Mouse (Mus musculus) kidney, adult 9 months (tissue): ENCODE data around the gene Nle1.

Experiments
- DNase-seq: peaks from one replicate; pipeline ENCODE4 v3.0.0; 2022

Gene Nle1

DNA sequence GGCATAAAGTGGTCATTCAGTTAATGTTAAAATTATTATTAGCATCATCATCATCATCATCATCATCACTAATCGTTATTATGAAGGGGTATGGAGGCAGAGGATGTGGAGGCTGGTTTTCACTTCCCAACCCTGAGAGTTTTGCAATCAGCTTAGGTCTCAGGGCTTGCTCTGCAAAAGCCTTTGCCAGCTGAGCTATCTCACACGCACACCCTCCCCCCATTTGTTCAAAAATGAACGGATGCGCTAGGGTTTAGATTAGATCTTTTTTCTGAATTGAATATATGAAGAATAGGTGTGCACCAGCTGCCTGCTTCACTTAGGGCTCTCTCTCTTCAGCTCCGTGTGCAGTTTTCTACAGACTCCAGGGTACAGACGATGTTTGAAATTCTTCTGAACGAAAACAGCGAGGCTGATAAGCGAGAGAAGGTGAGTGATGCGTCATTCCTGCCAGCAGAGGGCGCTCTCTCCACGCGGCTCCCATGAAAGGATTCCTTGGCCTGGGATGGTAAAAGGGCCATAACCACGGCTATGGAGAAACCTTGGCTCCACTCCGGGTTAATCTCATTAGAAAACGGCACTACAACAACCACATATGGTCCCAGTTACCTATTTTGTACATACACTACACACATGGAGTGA lies 6.6 kb upstream of the Nle1 start:
- peak; percentile 69 for DNase-seq

DNA sequence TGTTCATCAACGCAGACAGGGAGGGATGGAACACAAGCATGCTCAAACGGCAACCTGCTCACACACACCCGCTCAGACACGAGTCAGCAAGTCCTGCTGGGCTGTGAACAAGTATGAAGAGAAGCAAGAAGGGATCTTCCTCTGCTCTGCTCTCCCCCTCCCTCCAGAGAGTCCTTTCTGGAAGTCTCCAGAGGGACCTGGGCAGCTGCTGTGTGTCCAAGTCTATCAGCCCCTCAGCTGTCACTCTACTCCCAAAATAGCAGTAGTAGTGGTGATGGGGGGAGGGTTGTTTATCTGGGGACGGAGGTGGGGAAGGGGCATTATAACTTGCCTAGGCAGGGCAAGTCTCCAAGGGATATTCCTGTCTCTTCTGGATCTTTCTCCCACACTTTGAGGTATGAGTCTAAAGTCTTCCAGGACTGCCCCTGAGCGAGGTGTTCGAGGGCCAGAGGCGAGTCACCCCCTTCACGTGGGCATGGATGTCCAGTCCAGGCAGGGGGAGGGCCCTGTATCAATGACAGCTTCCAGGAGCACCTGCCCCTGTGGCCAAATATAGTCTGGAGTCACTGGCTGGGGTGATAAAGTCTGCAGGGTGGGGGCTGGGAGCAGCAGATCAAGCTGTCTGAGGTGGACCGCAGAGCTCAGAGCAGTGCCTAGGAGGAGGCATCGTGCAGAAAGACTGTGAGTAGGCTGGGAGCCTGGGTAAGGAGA lies 2.6 kb upstream of the Nle1 start:
- no peak for DNase-seq

DNA sequence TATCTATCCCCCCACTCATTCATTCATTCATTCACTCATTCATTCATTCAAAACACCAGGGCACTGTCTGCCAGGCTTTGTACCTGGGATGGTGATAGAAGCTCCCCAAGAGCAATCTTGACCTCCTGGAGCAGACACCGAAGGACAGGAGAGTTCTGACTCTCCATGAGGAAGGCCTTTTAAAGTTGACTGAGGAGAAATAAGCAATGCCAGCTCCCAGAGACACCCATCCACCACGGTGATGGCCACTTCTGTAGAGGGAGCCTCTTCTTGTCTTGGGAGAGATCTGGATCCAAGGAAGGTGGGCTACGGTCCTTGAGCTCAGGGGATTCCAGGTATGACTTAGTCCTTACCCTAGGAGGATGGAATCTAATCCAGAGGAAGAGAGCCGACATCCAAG lies 2.0 kb upstream of the Nle1 start, which contains the start of gene Unc45b:
Unc45b (plus strand) TSS at position 301 of the 400 bp plus-strand sequence.
- DNase-seq, result no peak

DNA sequence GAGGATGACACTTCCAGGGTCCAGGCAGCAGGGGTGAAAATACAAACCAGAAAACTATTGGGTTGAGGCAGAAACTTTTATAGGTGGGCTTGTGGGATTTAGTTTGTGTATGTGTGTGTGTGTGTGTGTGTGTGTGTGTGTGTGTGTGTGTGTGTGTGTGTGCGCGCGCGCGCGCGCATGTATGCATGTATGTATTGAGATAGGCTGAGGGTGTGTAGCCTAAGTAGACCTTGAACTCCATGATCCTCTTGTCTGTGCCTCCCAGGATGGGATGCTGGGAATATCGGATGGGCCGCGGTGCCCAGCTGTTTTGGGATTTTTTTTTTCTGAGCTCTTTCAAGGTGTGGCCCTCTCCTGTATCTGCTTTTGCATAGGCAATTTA lies 388 bp upstream of the Nle1 start:
- no peak for DNase-seq

DNA sequence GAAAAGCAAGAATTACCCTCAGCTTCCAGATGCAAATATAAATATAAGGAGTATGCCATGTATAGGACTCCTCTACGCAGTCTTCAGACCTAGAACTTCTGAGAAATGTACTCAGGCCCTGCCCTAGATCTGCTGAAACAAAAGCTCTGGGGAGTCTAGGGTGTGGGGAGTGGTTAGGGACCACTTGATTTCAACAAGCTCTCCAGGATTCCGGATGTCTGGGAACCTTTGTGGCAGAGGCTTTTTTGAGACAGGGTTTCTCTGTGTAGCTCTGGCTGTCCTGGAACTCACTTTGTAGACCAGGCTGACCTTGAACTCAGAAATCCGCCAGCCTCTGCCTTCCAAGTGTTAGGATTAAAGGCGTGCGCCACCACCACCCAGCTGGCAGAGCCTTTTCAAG lies 2.4 kb downstream of the Nle1 start:
- DNase-seq, result no peak

DNA sequence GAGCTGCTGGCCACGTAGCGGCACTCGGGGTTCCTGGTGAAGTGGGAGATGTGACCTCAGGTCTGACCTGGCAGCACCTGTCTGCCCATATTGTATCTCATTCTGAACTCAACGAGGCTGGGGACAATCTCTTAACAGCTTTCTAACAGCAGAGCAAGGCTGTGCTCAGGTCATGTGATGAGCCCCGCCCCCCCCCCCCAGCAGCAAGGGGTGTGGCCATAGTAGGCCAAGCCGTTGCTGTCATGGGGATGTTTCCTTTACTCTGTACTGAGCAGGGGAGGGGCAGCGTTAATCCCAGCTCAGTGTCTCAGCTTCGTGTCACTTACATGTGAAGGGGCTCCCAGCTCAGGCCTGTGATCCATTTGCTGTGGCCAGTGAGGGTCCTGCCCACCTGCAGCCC lies 3.3 kb downstream of the Nle1 start:
- no peak for DNase-seq

DNA sequence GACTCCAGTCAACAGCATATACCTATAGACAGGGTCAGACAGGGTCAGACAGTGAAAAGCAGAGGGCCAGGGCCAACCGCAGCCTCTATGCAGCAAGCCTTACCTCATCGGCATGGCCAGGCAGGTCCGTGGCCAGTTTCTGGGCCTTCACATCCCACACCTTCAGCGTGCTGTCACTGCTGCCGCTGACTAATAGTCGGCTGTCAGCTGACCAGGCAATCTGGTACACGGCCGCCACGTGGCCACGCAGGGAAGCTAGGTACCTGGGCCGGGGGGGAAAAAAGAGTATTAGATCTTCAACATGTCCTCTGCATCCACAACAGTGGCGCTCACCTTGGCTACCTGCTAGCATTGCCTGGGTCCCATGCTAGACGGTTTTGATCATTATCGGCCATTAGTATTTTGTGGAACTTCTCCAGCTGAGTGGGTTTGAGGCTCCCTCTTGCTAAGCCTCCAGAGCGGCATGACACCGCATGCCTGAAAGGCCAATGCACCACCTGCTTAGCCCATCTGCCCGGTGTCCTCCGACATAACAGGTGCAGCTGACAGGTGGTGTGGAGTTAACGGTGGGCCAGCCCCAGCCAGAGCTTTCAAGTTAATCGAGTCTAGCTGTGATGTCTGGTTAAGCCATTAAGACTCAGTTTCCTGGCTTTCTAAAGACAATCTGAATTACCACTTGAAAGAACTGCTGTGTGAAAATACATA lies 6.5 kb downstream of the Nle1 start:
- no peak for DNase-seq

DNA sequence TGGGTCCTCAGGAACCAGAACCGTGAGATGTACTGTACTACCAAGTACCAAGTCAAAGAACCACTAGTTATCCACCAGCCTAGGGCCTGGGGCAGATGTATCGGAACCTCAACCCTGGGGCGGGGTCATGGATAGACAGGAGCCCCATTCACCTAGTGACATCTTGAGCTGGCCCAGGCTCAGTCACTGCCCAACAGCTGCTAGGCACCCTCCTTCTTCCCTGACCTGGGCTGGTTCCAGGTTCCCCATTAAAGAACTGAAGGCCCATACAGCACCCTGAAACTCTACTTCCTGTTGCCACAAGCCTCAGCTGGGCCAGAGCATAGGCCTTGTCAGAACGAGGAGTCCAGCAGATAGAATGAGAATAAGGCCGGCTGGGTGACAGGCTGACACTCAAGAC lies 8.5 kb downstream of the Nle1 start:
- DNase-seq, result no peak

DNA sequence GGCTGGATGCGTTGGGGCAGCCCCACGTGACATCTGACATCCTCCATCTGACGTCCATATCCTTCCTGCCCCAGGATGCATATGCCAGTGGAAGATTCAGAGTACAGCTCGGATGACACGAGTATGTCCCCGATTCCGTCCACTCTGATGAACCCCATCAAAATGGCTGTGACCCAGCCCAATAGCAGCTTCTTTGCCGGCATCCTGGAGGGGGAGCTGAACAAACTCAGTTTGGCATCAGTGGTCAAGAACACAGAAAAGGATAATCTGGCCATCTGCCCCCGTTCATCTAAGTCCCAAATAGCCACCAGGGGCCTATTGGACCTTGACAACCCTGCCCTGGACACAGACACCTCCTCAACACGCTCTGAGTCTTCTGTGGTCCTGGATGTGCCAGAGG lies 10.7 kb downstream of the Nle1 start:
- DNase-seq, result no peak

DNA sequence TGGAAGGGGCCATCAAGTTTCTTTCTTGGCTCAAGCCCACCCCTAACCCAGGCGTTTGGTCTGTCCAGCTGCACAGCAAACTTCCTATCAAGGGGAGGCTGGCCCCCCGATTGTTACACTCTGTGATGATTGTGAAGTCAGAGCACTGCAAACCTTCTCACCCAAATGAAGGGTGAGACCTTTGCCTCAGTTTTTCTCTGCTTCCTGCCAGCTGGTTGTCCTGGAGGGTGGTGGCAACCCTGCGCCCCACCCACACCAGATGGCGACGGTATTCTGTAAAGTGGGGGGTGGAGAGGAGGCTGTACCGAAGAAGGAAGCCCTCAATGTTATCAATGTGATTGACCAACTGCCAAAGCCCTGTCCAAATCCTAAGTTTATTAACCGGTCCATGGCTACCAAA lies 16.3 kb downstream of the Nle1 start, which contains the start of gene Fndc8:
Fndc8 (plus strand) TSS at position 189 of the 400 bp plus-strand sequence.
- no peak for DNase-seq

DNA sequence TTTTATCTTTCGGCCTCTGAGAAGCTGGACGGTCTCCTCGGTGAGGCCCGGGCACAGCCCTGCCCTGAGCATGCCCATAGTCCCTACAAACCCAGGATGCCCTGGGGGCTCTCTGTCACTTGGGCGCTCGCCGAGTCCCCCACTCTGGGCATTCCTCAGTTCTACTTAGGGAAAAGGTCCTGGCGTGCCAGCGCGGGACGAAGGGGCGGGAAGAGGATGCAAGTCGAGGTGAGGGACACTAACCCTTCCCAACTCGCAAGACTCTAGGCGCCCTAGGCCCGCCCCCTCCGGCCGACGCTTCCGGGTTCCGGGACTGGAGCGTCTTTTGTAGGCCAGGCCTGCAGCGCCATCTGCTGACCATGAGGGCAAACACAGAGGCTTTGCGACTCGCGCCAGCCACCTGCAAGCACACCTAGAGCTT lies 17.9 kb downstream of the Nle1 start, which contains the start of gene Rad51d:
Rad51d (minus strand) TSS at position 273 of the 421 bp plus-strand sequence.
- peak; percentile 96 for DNase-seq

DNA sequence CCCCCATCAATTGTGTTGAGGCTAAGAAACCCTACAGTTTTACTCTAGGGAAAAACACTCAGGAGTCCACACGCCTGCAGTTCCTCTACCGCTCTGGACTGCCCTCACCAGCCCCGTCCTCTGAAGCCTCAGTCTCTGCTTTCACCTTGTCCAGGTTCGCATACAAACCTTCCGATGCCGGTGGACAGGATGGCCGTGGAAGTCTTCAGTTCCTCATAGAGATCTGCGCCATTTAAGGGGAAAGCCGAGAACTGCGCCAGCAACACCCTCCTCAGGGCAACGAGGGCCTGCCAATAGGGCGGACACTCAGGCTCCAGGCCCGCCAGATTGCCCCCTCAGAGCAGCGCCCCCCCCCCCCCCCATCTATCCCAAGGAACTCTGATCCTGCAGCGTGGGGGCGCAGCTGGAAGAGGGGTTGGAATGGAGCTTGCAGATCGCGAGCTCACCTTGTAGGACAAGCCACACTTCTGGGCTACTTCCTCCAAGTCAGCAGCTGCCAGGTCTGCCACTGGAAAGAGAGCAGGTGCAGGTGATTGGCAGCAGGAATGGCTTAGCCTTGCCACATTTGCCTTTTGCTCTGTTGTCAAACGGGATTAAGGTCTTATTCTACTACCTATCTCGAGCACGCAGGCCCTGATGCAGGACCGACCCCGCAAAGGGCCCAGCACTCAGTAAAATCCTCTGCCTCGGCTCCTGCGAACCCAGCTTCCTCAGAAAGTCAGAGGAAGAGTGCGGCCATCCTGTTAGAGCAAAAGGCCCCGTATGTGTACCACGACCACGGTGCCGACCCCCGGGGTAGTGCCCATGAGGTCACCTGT lies 18.5 kb downstream of the Nle1 start:
- peak; percentile 42 for DNase-seq

DNA sequence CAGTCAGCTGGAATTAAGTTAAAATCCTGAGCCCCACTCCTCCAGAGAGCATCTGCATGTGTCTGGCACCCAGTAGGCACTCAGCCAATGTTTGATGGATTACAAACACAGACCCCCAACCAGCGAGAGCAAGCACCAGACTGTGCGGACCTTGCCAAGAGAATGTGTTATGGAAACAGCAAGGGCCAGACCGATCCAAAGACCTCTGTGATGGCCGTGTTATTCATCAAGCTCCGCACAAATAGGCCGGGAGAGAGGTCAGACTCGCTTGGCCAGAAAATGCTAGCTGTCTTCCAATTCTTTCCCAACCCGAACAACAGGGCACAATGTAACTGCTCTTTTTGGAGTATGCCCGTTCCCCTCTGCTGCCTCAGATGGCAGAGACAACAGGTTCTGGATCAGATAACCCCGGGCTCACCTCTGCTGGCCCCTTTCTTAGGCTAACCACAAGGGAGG lies 19.7 kb downstream of the Nle1 start:
- peak; percentile 90 for DNase-seq

DNA sequence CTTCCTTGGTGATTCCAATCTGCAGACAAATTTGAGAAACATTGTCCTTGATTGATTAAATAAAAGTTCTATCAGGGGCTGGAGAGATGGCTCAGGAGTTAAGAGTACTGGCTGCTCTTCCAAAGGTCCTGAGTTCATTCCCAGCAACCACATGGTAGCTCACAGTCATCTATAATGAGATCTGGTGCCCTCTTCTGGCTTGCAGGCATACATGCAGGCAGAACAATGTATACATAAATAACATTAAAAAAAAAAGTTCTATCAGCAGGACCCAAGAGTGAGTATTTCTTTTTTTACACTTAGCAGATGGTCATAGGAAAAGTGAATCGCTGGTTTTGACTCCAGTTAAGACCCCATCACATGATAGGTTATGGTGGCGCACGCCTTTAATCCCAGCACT lies 21.7 kb downstream of the Nle1 start:
- DNase-seq, result no peak

DNA sequence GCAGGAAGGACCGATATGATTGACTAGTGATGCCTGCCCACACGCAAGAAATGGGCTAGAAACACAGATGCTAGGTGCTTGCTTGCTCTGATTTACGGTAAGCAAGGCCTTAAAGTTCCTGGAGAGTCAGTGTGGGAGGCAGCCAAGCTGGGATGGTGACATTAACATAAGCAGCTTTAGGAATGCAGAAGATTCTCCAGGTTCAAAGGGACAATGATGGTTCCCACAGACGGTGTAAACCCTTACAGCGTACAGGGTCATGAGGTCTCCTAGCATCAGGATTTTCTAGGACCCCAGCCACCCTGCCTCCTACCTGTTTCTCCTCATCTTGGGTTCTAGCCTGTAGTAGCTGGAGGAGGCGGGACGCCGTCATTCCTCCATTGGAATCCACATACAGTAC lies 25.0 kb downstream of the Nle1 start:
- no peak for DNase-seq

DNA sequence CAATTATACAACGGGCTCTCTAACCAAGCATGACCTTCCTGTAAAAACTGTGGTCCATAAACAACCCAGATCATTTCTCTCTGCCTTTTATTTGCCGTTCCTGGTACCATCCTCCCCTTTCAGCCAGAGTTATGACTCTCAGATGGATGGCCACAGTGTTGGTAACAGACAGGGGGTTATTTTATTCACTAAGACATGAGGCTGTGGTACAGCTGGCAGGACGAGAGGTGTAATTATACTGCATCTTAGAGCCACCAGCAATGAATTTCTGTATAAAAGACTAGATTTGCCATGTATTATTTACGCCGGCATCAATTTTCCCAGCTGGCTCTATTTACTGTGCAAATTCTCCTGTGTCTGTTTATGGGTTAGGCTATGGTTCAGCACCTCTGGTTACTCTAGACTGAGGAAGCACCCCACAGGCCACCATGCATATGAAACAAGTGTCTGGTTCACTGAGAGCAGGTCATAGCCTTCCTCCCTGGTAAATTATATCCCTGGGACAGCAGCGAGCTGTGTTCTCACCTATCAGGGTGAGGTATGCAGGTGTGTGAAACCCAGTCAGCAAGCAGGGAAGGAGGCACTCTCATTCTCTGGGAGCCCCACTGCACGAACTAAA lies 30.4 kb downstream of the Nle1 start:
- no peak for DNase-seq

DNA sequence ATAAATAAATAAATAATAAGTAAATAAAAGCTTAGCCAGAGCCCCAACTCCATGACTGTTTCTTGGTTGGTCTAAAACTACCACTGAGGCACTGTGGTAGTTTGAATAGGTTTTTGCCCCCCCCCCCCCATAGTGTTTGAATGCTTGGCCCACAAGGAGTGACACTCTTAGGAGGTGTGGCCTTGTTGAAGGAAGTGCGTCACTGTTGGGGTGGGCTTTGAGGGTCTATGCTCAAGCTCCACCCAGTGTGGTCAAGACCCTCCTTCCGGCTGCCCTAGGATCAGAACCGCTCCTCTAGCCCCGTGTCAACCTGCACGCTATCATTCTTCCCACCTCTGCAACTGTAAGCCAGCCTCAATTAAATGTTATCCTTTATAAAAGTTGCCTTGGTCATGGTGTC lies 32.6 kb downstream of the Nle1 start:
- DNase-seq, result no peak

DNA sequence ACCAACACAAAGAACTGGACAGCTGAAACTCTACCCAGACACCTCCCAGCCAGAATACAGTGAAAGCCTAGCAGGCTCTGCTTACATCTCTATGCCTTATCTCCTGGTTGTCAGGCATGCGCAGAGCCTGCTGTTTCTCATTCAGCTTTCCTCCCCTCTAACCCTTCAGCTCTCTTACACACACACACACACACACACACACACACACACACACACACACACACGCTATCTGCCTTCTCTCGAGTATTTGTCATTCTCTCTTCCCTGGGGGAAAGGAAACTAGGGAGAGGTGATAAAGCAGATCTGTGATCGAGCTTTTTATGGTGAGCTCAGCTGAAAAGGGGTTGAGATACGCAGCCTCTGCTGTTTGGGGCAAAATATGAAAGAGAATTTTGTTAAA lies 33.3 kb downstream of the Nle1 start:
- no peak for DNase-seq

DNA sequence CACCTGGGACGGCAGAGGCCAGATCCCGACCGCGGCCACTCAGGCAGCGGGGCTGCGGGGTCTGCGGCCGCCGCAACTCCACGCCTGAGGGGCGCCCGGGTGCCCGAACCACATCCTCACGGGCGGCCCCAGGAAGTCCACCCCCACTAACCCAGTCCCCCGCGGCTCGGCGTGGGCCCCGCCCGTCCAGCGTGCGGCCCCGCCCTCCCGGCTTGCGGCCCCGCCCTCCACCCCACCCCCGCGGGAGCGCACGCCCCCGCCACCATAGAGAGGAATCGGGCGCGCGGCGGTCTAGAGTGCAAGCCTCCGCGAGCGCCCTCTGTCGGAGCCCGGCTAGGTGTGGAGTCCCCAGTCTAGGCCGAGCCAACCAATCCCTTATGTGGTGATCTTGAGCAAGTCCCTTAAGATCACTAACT lies 37.2 kb downstream of the Nle1 start, which contains the start of gene Rffl:
Rffl (minus strand) TSS at position 180 of the 416 bp plus-strand sequence.
- peak; percentile 95 for DNase-seq

DNA sequence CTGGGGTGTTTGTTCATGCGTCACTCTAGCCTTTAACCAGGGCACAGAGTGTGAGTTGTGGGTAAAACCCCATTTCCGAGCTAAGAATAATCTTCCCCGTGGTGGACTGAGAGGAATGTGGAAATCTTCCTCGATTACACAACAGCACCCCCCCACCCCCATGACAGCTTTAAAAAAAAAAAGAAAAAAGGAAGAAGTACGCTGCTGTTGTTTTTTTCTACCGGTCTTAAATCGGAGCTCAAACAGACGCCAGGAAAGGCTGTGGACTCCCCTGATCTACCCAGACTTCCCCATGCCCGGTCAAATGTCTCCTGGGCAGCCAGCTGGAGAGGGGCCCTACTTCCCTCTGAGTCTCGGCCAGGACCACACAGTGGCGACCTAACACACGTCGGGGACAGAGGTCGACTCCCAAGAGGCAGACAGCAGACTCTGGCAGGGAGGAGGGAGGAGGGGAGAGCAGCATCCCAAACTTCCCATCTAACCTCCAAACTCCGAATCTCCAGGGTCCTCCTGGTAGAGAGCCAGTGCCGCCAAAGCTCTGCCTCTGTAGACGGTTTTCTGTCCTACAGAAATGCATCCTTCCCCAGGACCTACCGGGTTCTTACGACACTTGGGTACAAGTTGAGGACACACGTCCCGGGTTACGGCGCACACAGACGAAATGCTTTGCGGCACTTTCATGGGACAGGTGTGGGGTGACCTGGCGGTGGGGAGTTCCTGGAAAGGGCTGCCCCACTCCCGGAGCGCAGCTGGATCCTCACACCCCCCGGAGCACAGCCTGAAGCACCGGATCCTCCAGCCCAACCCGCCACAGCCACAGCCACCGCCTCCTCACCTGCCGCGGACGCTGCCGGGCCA lies 37.8 kb downstream of the Nle1 start:
- peak; percentile 89 for DNase-seq

DNA sequence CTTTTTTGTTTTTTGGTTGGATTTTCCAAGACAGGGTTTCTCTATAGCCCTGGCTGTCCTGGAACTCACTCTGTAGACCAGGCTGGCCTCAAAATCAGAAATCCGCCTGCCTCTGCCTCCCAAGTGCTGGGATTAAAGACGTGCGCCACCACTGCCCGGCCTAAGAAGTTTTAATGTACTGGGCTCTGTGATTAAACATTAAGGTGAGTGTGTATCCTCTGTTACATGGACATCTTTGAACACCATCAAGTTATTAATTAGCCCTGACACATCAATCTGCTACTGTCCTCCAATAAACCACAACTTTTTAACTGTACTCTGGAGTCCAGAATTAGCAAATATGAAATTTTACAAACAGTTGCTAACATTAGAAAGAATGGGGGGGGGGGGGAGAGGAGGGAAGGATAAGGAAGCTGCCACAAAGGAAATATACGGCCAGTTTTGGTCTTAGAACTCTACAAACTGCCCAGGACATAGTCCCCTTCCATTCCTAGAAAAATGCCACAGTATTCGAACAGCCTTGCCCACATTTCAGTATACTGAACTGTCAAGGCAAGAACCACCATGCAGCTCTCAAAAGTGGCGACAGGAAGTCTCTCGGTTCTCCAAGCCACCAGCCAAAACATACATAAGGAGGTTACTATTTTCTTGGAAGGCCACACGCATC lies 38.6 kb downstream of the Nle1 start:
- peak; percentile 64 for DNase-seq
